Mouse (Mus musculus): ENCODE measurements around the gene Chrm3. TPM values are rescaled to one million over a fixed set of nuclear protein-coding genes. Genes with fewer than 3 reads are reported as not detected.

Gene Chrm3
- total RNA-seq, 2 experiments from 2014 or later: 37.3 to 37.5 TPM

- intact Hi-C loops (cut with DNase I): no loop called here
- no peak for DNase-seq (ENCODE audit: extremely low spot score in 1 of 2, low spot score in 2 of 2)
Observed at GRCm38 (mm10) chr13:10240238-10240637, 120.4 kb downstream of the Chrm3 start.

GRCm38 (mm10) chr13:10239825-10240224, 120.8 kb downstream of the Chrm3 start:
- intact Hi-C loops (cut with DNase I): no loop called here
- DNase-seq (ENCODE audit: extremely low spot score in 1 of 2, low spot score in 2 of 2): no peak

GRCm38 (mm10) chr13:10237616-10238015, 123.0 kb downstream of the Chrm3 start:
- intact Hi-C loops (cut with DNase I): no loop called here
- no peak for DNase-seq (ENCODE audit: extremely low spot score in 1 of 2, low spot score in 2 of 2)

GRCm38 (mm10) chr13:10236279-10236678, 124.4 kb downstream of the Chrm3 start:
- intact Hi-C loops (cut with DNase I): no loop called here
- DNase-seq (ENCODE audit: extremely low spot score in 1 of 2, low spot score in 2 of 2): no peak

GRCm38 (mm10) chr13:10235391-10236169, 125.1 kb downstream of the Chrm3 start:
- intact Hi-C loops (cut with DNase I): no loop called here
- DNase-seq (ENCODE audit: extremely low spot score in 1 of 2, low spot score in 2 of 2): no peak

- DNase-seq (ENCODE audit: extremely low spot score in 1 of 2, low spot score in 2 of 2): no peak
- intact Hi-C loops (cut with DNase I): no loop called here
Observed at GRCm38 (mm10) chr13:10220403-10220802, 140.2 kb downstream of the Chrm3 start.

- intact Hi-C loops (cut with DNase I): no loop called here
- DNase-seq (ENCODE audit: extremely low spot score in 1 of 2, low spot score in 2 of 2): no peak
Observed at GRCm38 (mm10) chr13:10212112-10212511, 148.5 kb downstream of the Chrm3 start.

GRCm38 (mm10) chr13:10210522-10211244, 150.0 kb downstream of the Chrm3 start:
- DNase-seq (ENCODE audit: extremely low spot score in 1 of 2, low spot score in 2 of 2): no peak
- intact Hi-C loops (cut with DNase I): no loop called here

- intact Hi-C loops (cut with DNase I): no loop called here
- DNase-seq (ENCODE audit: extremely low spot score in 1 of 2, low spot score in 2 of 2): no peak
Observed at GRCm38 (mm10) chr13:10199206-10199956, 161.3 kb downstream of the Chrm3 start.

GRCm38 (mm10) chr13:10189829-10190228, 170.8 kb downstream of the Chrm3 start:
- no peak for DNase-seq (ENCODE audit: extremely low spot score in 1 of 2, low spot score in 2 of 2)
- intact Hi-C loops (cut with DNase I): no loop called here

GRCm38 (mm10) chr13:10187926-10188325, 172.7 kb downstream of the Chrm3 start:
- DNase-seq (ENCODE audit: extremely low spot score in 1 of 2, low spot score in 2 of 2): peak in 1 of 2 experiments; percentile 36
- intact Hi-C loops (cut with DNase I): no loop called here

GRCm38 (mm10) chr13:10183837-10184236, 176.8 kb downstream of the Chrm3 start:
- intact Hi-C loops (cut with DNase I): no loop called here

GRCm38 (mm10) chr13:10182756-10183155, 177.9 kb downstream of the Chrm3 start:
- no peak for DNase-seq (ENCODE audit: extremely low spot score in 1 of 2, low spot score in 2 of 2)
- intact Hi-C loops (cut with DNase I): no loop called here

More at GRCm38 (mm10) chr13:10183837-10184236, 176.8 kb downstream of the Chrm3 start:
- DNase-seq (ENCODE audit: extremely low spot score in 1 of 2, low spot score in 2 of 2): no peak

- DNase-seq (ENCODE audit: extremely low spot score in 1 of 2, low spot score in 2 of 2): peak in 1 of 2 experiments; percentile 37
- intact Hi-C loops (cut with DNase I): no loop called here
Observed at GRCm38 (mm10) chr13:10170529-10170928, 190.1 kb downstream of the Chrm3 start.

- intact Hi-C loops (cut with DNase I): no loop called here
- DNase-seq (ENCODE audit: extremely low spot score in 1 of 2, low spot score in 2 of 2): no peak
Observed at GRCm38 (mm10) chr13:10163354-10163753, 197.3 kb downstream of the Chrm3 start.

GRCm38 (mm10) chr13:10157496-10157895, 203.2 kb downstream of the Chrm3 start:
- DNase-seq (ENCODE audit: extremely low spot score in 1 of 2, low spot score in 2 of 2): no peak
- intact Hi-C loops (cut with DNase I): no loop called here

GRCm38 (mm10) chr13:10140573-10140972, 220.1 kb downstream of the Chrm3 start:
- no peak for DNase-seq (ENCODE audit: extremely low spot score in 1 of 2, low spot score in 2 of 2)

GRCm38 (mm10) chr13:10138878-10139277, 221.8 kb downstream of the Chrm3 start:
- DNase-seq (ENCODE audit: extremely low spot score in 1 of 2, low spot score in 2 of 2): no peak

More at GRCm38 (mm10) chr13:10140573-10140972, 220.1 kb downstream of the Chrm3 start:
- intact Hi-C loops (cut with DNase I): no loop called here

GRCm38 (mm10) chr13:10131064-10131463, 229.6 kb downstream of the Chrm3 start:
- DNase-seq (ENCODE audit: extremely low spot score in 1 of 2, low spot score in 2 of 2): no peak
- intact Hi-C loops (cut with DNase I): no loop called here

More at GRCm38 (mm10) chr13:10138878-10139277, 221.8 kb downstream of the Chrm3 start:
- intact Hi-C loops (cut with DNase I): no loop called here

Data from left cerebral cortex, postnatal 10 days (tissue).